Mouse (Mus musculus): ENCODE results near the gene Prkaa1. TPM values are rescaled to one million over a fixed set of nuclear protein-coding genes. Genes with fewer than 3 reads are reported as not detected.
"Not testable (repeated sequence)": the region's sequence is repeated elsewhere in the genome, so short reads cannot be mapped to it uniquely, and the experiment has no call there.

Gene Prkaa1
- total RNA-seq, 2 experiments from 2014 or later = 12.8 to 15.2 TPM

GRCm38 (mm10) chr15:5128176-5128940 lies 15.3 kb upstream of the Prkaa1 start:
- intact Hi-C loops (cut with DNase I) = no loop called here
- DNase-seq (ENCODE audit: low spot score) = no peak

GRCm38 (mm10) chr15:5129111-5129805 lies 14.4 kb upstream of the Prkaa1 start:
- intact Hi-C loops (cut with DNase I) = no loop called here
- DNase-seq (ENCODE audit: low spot score) = no peak

GRCm38 (mm10) chr15:5130887-5131668 lies 12.6 kb upstream of the Prkaa1 start:
- DNase-seq (ENCODE audit: low spot score); intact Hi-C loops (cut with DNase I): not testable (repeated sequence)

GRCm38 (mm10) chr15:5133301-5133700 lies 10.4 kb upstream of the Prkaa1 start:
- intact Hi-C loops (cut with DNase I) = no loop called here

GRCm38 (mm10) chr15:5134179-5134578 lies 9.5 kb upstream of the Prkaa1 start:
- no peak for DNase-seq (ENCODE audit: low spot score)
- intact Hi-C loops (cut with DNase I) = no loop called here

More at GRCm38 (mm10) chr15:5133301-5133700, 10.4 kb upstream of the Prkaa1 start:
- DNase-seq (ENCODE audit: low spot score) = no peak

- DNase-seq (ENCODE audit: low spot score) = no peak
- intact Hi-C loops (cut with DNase I) = no loop called here
Measured at GRCm38 (mm10) chr15:5134945-5135483, 8.6 kb upstream of the Prkaa1 start.

- no peak for DNase-seq (ENCODE audit: low spot score)
- intact Hi-C loops (cut with DNase I) = no loop called here
Measured at GRCm38 (mm10) chr15:5138021-5138856, 5.4 kb upstream of the Prkaa1 start.

GRCm38 (mm10) chr15:5139366-5139765 lies 4.3 kb upstream of the Prkaa1 start:
- no peak for DNase-seq (ENCODE audit: low spot score)
- intact Hi-C loops (cut with DNase I) = no loop called here

GRCm38 (mm10) chr15:5139863-5140262 lies 3.8 kb upstream of the Prkaa1 start:
- intact Hi-C loops (cut with DNase I) = loop anchor here (5.0 kb wide), 1 partner anchor 33 kb away; the partner anchor contains the start of gene Card6
- DNase-seq (ENCODE audit: low spot score) = no peak

- intact Hi-C loops (cut with DNase I) = loop anchor here (5.0 kb wide), 1 partner anchor 33 kb away; the partner anchor contains the start of gene Card6
- no peak for DNase-seq (ENCODE audit: low spot score)
Measured at GRCm38 (mm10) chr15:5140357-5140756, 3.3 kb upstream of the Prkaa1 start.

GRCm38 (mm10) chr15:5142047-5142446 lies 1.6 kb upstream of the Prkaa1 start:
- intact Hi-C loops (cut with DNase I) = loop anchor here (2.0 to 5.0 kb wide), 2 partner anchors 25 to 35 kb away; partner anchors contain the start of genes Card6 and Rpl37
- DNase-seq (ENCODE audit: low spot score) = no peak

GRCm38 (mm10) chr15:5142714-5143113 lies 947 bp upstream of the Prkaa1 start:
- no peak for DNase-seq (ENCODE audit: low spot score)
- intact Hi-C loops (cut with DNase I) = loop anchor here (2.0 to 5.0 kb wide), 2 partner anchors 26 to 35 kb away; partner anchors contain the start of genes Card6 and Rpl37

GRCm38 (mm10) chr15:5144021-5144778 lies 539 bp downstream of the Prkaa1 start:
- intact Hi-C loops (cut with DNase I) = loop anchor here (5.0 kb wide), 1 partner anchor 37 kb away; the partner anchor contains the start of gene Card6
- DNase-seq (ENCODE audit: low spot score) = no peak

- DNase-seq (ENCODE audit: low spot score) = no peak
- intact Hi-C loops (cut with DNase I) = loop anchor here (5.0 kb wide), 1 partner anchor 37 kb away; no protein-coding TSS in a partner anchor
Measured at GRCm38 (mm10) chr15:5145196-5145945, 1.7 kb downstream of the Prkaa1 start.

GRCm38 (mm10) chr15:5149187-5149586 lies 5.5 kb downstream of the Prkaa1 start:
- no peak for DNase-seq (ENCODE audit: low spot score)
- intact Hi-C loops (cut with DNase I) = loop anchor here (5.0 kb wide), 1 partner anchor 33 kb away; no protein-coding TSS in a partner anchor

GRCm38 (mm10) chr15:5152171-5152570 lies 8.5 kb downstream of the Prkaa1 start:
- DNase-seq (ENCODE audit: low spot score) = no peak
- intact Hi-C loops (cut with DNase I) = no loop called here

GRCm38 (mm10) chr15:5154621-5155020 lies 11.0 kb downstream of the Prkaa1 start:
- intact Hi-C loops (cut with DNase I) = no loop called here

More at GRCm38 (mm10) chr15:5154621-5155020, 11.0 kb downstream of the Prkaa1 start:
- DNase-seq (ENCODE audit: low spot score) = no peak

All from heart, postnatal 25 days (tissue).